Mouse (Mus musculus) spleen, postnatal 10 days (tissue): ENCODE measurements around the gene Trp53tg5.

ENCODE experiments used
- DNase-seq, 2 experiments: peaks; one replicate each; pipeline ENCODE4 v3.0.0; 2021 to 2022; ENCODE audit warnings: low spot score in 2 of 2

Gene Trp53tg5

DNA sequence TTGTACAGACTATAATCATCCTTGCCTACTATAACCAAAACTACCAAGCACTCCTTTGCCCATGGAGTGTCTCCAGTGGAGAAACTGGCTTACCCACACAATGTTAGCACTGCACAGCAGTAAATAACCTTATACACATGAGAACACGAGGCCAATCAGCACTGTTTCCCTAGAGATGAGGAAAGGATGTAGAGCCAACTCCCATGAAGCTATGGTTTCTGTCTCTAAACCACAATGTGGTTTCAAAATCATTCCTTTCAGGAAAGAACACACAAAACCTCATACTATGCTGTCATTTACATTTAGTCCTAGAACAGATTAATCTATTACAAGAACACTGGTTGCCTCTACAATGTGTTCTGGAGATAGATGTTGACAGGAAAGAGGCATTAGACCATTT lies 22.8 kb upstream of the Trp53tg5 start:
- DNase-seq: no peak

GRCm38 (mm10) chr2:164494126-164494525 lies 20.6 kb upstream of the Trp53tg5 start:
- no peak for DNase-seq

DNA sequence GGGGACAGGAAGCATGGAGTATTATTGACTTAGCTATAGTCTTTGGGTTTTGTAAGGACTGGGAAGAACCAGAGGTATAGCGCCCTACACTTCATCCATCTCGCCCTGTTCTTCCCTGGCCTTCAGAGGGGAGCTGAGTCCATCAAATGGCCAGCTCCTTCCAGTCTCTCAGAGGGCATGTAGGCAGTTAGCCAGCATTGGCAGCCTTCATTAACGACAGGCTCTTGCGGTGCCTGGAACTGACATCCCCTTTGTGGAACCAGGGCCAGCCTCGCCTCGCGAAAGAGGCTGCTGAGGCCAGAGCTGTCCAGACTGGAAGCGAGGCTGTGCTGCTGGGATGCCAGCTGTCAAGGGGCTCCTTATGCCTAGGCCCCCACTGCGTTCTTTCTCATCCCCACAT lies 14.3 kb upstream of the Trp53tg5 start:
- no peak for DNase-seq

DNA sequence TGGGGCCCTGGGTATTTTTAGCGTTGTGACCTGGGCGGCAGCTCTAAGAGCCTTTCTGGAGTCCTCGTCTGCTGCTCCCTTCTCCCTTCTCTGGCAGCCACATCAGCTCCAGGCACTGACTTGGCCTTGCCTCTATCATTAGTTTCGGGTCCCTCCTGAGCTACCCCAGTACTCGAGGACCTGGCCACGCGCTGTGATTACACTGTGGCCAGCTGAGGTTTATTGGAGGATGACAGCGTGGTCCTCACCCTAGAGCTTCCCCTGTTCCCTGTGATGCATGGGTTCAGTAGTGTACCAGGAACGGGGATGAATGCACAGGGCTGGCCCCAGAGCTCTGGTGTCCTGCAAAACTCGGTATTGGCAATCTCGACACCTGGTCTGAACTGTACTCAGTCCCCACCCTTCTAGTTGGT lies 13.6 kb upstream of the Trp53tg5 start:
- DNase-seq: no peak

GRCm38 (mm10) chr2:164486258-164487114 lies 13.0 kb upstream of the Trp53tg5 start:
- DNase-seq: peak in 1 of 2 experiments; percentile 33

DNA sequence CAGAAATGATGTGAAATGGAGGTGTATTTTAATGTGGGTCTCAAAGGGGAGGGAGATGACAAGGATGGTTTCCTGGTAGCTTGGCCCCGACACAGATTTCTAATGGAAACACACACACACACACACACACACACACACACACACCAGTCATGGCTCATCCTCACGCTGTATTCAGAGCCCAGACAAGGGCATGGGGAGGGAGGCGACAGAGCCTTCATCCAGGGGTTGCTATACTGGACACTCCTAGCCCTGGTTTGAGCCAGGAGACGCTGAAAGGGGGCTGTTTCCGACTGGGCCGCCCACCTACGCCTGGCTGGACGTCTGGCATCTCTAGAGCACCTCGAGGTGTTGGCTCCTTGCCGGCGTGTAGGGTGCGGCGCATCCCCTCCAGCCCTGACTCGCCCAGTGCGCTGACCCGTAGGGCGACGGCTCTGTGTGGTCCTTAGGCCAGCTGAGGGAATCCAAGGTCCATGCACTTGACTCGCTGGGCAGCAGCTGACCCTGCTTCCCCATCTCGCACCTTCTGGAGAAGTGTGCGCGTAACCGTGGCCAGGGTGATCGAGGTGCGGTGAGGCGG lies 12.2 kb upstream of the Trp53tg5 start, which contains the start of gene Dbndd2:
Gene Dbndd2, plus strand, starts transcription at position 426 of the 577 bp plus-strand sequence.
- peak in 1 of 2 experiments; percentile 27 for DNase-seq

DNA sequence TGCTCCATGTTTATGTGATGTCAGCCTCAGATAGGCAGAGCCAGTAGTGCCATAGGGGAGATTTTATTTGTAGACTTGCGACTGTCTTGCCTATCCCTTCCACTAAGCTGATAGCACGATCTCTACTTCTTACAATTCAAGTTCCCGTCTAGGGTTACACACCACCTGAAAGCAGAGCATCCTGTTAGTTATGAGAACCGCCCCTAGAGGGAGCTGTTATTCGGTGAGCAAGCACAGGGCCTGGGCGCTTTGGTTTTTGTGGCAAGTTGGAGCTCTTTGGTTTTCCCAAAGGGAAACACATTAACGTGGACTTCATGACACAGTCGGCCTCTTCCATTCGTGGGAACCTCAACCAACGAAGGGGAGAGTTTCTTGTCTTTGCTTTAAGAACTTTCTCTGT lies 3.3 kb downstream of the Trp53tg5 start:
- DNase-seq: peak in 1 of 2 experiments; percentile 66

DNA sequence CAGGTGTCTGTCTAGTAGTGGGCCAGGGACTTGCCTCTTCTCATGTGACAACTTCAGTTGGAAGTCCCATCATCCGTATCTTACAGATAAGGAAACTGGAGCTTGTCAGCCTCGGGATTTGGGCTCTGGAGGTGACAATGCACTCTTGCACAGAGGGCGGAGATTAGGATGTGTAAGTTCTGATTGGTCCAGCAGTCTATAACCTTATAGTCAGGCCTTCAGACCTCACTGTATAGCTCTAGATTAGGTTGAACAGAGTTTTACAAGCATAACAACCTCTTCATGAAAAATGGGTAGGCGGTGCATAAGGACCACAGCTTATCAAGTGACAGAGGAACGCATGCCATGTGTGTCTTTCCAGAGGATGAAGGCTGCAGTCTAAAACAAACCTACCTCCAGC lies 6.7 kb downstream of the Trp53tg5 start:
- DNase-seq: no peak

- no peak for DNase-seq
These were observed 8.4 kb downstream of the Trp53tg5 start for GRCm38 (mm10) chr2:164465161-164465560.

GRCm38 (mm10) chr2:164460745-164461551 lies 12.6 kb downstream of the Trp53tg5 start, which contains the start of gene Gm20458:
Gene Gm20458 (plus strand): TSS chr2:164460967.
- peak; percentile 80 to 92 for DNase-seq

DNA sequence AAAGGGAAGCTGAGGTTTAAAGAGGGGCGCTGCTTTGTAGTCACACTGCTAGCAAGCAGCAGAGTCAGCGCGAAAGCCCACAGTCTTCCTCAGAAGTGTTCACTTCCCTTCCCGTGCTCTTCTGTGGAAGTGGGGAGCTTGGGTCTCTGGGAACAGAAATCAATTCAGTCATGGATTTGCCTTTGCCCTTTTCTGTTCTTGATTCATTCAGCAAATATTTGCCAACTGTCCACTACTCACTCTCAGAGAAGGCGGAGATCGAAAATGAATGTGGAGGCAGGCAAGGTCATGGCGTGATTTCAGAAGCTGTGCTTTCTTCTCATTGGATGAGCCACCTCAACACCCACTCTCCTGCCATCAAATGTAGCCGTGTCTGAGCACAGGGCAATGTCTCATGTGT lies 15.0 kb downstream of the Trp53tg5 start:
- DNase-seq: no peak

GRCm38 (mm10) chr2:164457942-164458341 lies 15.6 kb downstream of the Trp53tg5 start:
- no peak for DNase-seq

DNA sequence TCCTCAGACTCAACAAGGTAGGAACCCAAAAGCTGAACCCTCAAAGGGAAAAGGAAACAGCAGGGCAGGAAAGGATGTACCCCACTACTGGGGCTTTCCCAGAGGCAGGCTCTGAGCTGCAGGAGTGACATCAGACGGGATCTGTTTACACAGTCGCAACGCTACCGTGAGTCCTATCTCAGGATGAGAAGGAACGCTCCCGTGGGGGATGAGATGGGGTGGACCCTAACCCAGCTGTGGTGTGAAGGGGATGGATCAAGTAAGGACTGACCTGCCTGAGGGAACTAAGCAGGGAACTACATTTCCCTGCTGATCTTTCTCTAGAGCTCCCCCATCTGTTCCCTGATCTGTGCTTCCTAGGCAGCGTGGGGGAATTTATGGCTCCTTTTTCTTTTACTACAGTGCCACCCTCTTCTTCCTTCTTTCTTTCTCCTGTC lies 16.6 kb downstream of the Trp53tg5 start, which contains the start of gene Sys1:
Gene Sys1, plus strand, starts transcription at position 101 of the 437 bp plus-strand sequence.
- DNase-seq: no peak

- no peak for DNase-seq
These were observed 17.1 kb downstream of the Trp53tg5 start for GRCm38 (mm10) chr2:164456413-164456812.

GRCm38 (mm10) chr2:164455421-164456190 lies 17.9 kb downstream of the Trp53tg5 start:
- no peak for DNase-seq

GRCm38 (mm10) chr2:164454846-164455245 lies 18.7 kb downstream of the Trp53tg5 start:
- DNase-seq: no peak

DNA sequence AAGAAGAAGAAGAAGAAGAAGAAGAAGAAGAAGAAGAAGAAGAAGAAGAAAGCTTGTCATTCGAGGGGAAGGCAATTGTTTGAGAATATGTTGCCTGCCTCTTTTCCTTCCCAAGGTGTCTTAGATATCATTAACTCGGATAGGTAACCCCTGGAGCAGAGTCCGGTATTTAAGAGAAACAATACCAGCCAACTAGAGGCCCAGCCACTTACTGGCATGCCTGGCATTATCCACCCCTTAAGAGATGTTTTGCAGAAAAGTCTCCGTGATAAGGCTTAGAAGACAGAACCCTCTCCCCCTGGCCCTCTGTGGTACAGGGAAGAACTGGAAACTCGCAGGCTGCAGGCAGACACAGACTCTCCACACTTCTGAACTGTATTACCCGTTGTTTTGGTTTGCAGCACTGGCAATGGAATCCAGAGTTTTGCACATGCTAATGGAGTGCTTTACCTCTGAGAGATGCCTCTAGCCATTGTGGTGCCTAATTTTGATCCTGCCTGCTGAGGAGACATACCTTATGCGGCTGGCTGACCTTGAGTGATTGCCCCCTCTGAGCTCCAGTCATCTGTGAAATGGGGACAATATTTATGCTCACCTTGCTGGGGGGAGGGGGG lies 19.5 kb downstream of the Trp53tg5 start:
- no peak for DNase-seq

GRCm38 (mm10) chr2:164453047-164453757 lies 20.3 kb downstream of the Trp53tg5 start:
- DNase-seq: no peak

- DNase-seq: no peak
These were observed 21.4 kb downstream of the Trp53tg5 start for GRCm38 (mm10) chr2:164452000-164452676.
